Comparison of ENCODE assay signal across 18 mouse cellular contexts in the genomic region with DNA sequence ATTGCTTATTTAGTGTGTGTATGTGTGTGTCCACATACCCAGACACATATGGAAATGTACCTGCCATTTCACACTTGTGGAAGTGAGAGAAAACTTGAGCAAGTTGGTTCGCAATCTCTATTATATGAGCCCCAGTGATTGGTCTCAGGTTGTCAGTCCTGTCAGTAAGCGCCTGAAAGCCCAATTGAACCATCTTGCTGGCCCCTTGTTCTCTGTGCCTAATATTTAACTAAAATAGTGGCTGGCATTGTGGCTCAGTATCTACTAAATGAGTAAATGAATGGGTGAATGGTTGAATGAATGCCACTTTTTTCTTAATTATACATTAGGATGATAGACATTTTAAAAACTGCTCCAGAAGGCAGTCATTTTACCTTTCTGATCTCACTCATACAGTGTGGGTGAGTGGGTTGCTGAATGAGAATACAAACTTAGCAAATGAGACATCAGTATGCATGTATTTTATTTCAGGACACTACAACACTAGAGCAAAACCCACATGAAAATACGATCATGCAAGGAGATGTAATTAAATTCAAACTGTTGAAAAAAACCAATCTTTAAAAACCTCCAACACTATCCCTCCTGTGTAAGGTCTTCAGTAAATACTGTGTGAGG. TPM values are rescaled to one million over a fixed set of nuclear protein-coding genes. Genes with fewer than 3 reads are reported as not detected.
DNase-seq lines count a peak whose midpoint lies in the region; ATAC-seq and TF ChIP-seq lines count a peak whose summit lies in the region.
"Had no signal": no experiment of that assay in that cellular context is flagged by ENCODE, and none has a peak within 500 bp of the region (broad histone marks: within the 10 kb centered on the region; RNA-seq: fewer than 3 reads in every experiment).

No protein-coding gene starts in this region.

- peak; percentile 63; the same call in 1 of the 2 replicates for ATAC-seq in forebrain, embryonic 14.5 days
- ATAC-seq in forebrain, embryonic 12.5 days (ENCODE audit: low FRiP score): no peak; the same call in 1 of the 2 replicates
- ATAC-seq in forebrain, embryonic 16.5 days: peak; percentile 58; the same call in 1 of the 2 replicates
- ATAC-seq in forebrain, postnatal 0 days: no peak
- ATAC-seq in midbrain, embryonic 13.5 days: 0 out of 2 replicates have a peak, but pooled peaks have one; percentile 27
- no peak for ATAC-seq in midbrain, embryonic 15.5 days (replicated peaks)

- 66% methylated on average over 3 of the region's 3 CpGs for WGBS in forebrain, embryonic 14.5 days
- 77% methylated on average over 3 of the region's 3 CpGs for WGBS in forebrain, embryonic 12.5 days
- WGBS in forebrain, embryonic 16.5 days: 54% methylated on average over 3 of the region's 3 CpGs
- 52% methylated on average over 3 of the region's 3 CpGs for WGBS in forebrain, postnatal 0 days
- 87% methylated on average over 3 of the region's 3 CpGs for WGBS in midbrain, embryonic 13.5 days
- 88% methylated on average over 3 of the region's 3 CpGs for WGBS in midbrain, embryonic 15.5 days

- TF ChIP-seq CTCF in forebrain, postnatal 0 days (IDR thresholded peaks at IDR 0.05; ENCODE audit: low read depth): no peak

- no peaks in the 10 kb centered on the region for H3K36me3 ChIP-seq in forebrain, embryonic 14.5 days (ENCODE audit: control insufficient read depth, insufficient read depth, low read length)
- H3K36me3 ChIP-seq in forebrain, embryonic 12.5 days (replicated peaks): no peaks in the 10 kb centered on the region
- H3K36me3 ChIP-seq in forebrain, embryonic 16.5 days (ENCODE audit: control insufficient read depth, insufficient read depth): no peaks in the 10 kb centered on the region
- H3K36me3 ChIP-seq in forebrain, postnatal 0 days (ENCODE audit: insufficient read depth): no peaks in the 10 kb centered on the region
- no peaks in the 10 kb centered on the region for H3K36me3 ChIP-seq in midbrain, embryonic 13.5 days
- H3K36me3 ChIP-seq in midbrain, embryonic 15.5 days (replicated peaks): no peaks in the 10 kb centered on the region
- H3K36me3 ChIP-seq: embryonic facial prominence, embryonic 10.5 days; embryonic facial prominence, embryonic 12.5 days had no signal

- no peaks in the 10 kb centered on the region for H3K27me3 ChIP-seq in forebrain, embryonic 14.5 days (replicated peaks; ENCODE audit: control insufficient read depth, insufficient read depth, low read length)
- H3K27me3 ChIP-seq in forebrain, embryonic 12.5 days: no peaks in the 10 kb centered on the region
- no peaks in the 10 kb centered on the region for H3K27me3 ChIP-seq in forebrain, embryonic 16.5 days (replicated peaks; ENCODE audit: control insufficient read depth, insufficient read depth, low read length)
- H3K27me3 ChIP-seq in forebrain, postnatal 0 days (ENCODE audit: insufficient read depth, low read length): no peaks in the 10 kb centered on the region
- no peaks in the 10 kb centered on the region for H3K27me3 ChIP-seq in midbrain, embryonic 13.5 days
- H3K27me3 ChIP-seq in midbrain, embryonic 15.5 days (replicated peaks): no peaks in the 10 kb centered on the region
- H3K27me3 ChIP-seq: embryonic facial prominence, embryonic 12.5 days had no signal

- H3K9ac ChIP-seq in forebrain, embryonic 14.5 days (ENCODE audit: low read length): no peak overlapping the region
- H3K9ac ChIP-seq in forebrain, embryonic 12.5 days: no peak overlapping the region
- H3K9ac ChIP-seq in forebrain, embryonic 16.5 days (replicated peaks; ENCODE audit: low read depth, low read length): no peak overlapping the region
- H3K9ac ChIP-seq in forebrain, postnatal 0 days: no peak overlapping the region
- no peak overlapping the region for H3K9ac ChIP-seq in midbrain, embryonic 13.5 days (replicated peaks)
- no peak overlapping the region for H3K9ac ChIP-seq in midbrain, embryonic 15.5 days
- H3K9ac ChIP-seq: embryonic facial prominence, embryonic 12.5 days had no signal

- H3K27ac ChIP-seq in forebrain, embryonic 14.5 days (ENCODE audit: low read depth, low read length): no peak overlapping the region
- H3K27ac ChIP-seq in forebrain, embryonic 12.5 days: no peak overlapping the region
- H3K27ac ChIP-seq in forebrain, embryonic 16.5 days (ENCODE audit: low read length): no peak overlapping the region
- no peak overlapping the region for H3K27ac ChIP-seq in forebrain, postnatal 0 days (ENCODE audit: low read depth, low read length)
- H3K27ac ChIP-seq in midbrain, embryonic 13.5 days: no peak overlapping the region
- no peak overlapping the region for H3K27ac ChIP-seq in midbrain, embryonic 15.5 days
- H3K27ac ChIP-seq: embryonic facial prominence, embryonic 10.5 days; embryonic facial prominence, embryonic 12.5 days had no signal

- no peak overlapping the region for H3K4me3 ChIP-seq in forebrain, embryonic 14.5 days (ENCODE audit: low read depth, low read length)
- H3K4me3 ChIP-seq in forebrain, embryonic 12.5 days (replicated peaks): no peak overlapping the region
- no peak overlapping the region for H3K4me3 ChIP-seq in forebrain, embryonic 16.5 days (replicated peaks; ENCODE audit: low read length)
- no peak overlapping the region for H3K4me3 ChIP-seq in forebrain, postnatal 0 days (ENCODE audit: low read depth, low read length)
- no peak overlapping the region for H3K4me3 ChIP-seq in midbrain, embryonic 13.5 days (replicated peaks)
- H3K4me3 ChIP-seq in midbrain, embryonic 15.5 days: no peak overlapping the region
- H3K4me3 ChIP-seq: embryonic facial prominence, embryonic 10.5 days; embryonic facial prominence, embryonic 12.5 days had no signal

- H3K4me2 ChIP-seq in forebrain, embryonic 14.5 days (ENCODE audit: low read length): no peak overlapping the region
- no peak overlapping the region for H3K4me2 ChIP-seq in forebrain, embryonic 12.5 days
- H3K4me2 ChIP-seq in forebrain, embryonic 16.5 days (ENCODE audit: low read length): no peak overlapping the region
- no peak overlapping the region for H3K4me2 ChIP-seq in forebrain, postnatal 0 days (ENCODE audit: low read depth)
- H3K4me2 ChIP-seq in midbrain, embryonic 13.5 days (replicated peaks): no peak overlapping the region
- no peak overlapping the region for H3K4me2 ChIP-seq in midbrain, embryonic 15.5 days
- H3K4me2 ChIP-seq: embryonic facial prominence, embryonic 12.5 days had no signal

- H3K9me3 ChIP-seq in forebrain, embryonic 14.5 days (replicated peaks; ENCODE audit: control insufficient read depth, low read length): no peaks in the 10 kb centered on the region
- no peaks in the 10 kb centered on the region for H3K9me3 ChIP-seq in forebrain, embryonic 12.5 days
- H3K9me3 ChIP-seq in forebrain, embryonic 16.5 days (ENCODE audit: control insufficient read depth, low read length): no peaks in the 10 kb centered on the region
- no peaks in the 10 kb centered on the region for H3K9me3 ChIP-seq in forebrain, postnatal 0 days (ENCODE audit: low read length)
- no peaks in the 10 kb centered on the region for H3K9me3 ChIP-seq in midbrain, embryonic 13.5 days
- H3K9me3 ChIP-seq in midbrain, embryonic 15.5 days: no peaks in the 10 kb centered on the region
- H3K9me3 ChIP-seq: embryonic facial prominence, embryonic 10.5 days; embryonic facial prominence, embryonic 12.5 days had no signal

- DNase-seq in forebrain, embryonic 14.5 days (ENCODE audit: low spot score): peak; percentile 33
- no peak for DNase-seq in forebrain, postnatal 0 days
- DNase-seq in lung, adult 18-20 months: no peak
- DNase-seq: adrenal gland, adult 2 months; adrenal gland, postnatal 10 days; adrenal gland, postnatal 25 days; cerebellum, adult 11-12 months; cerebellum, adult 2 months; cerebellum, adult 9-10 months; cerebellum, postnatal 10 days; cerebellum, postnatal 25 days had no signal

- peaks cover 16% of the 10 kb centered on the region for H3K4me1 ChIP-seq in forebrain, embryonic 14.5 days (ENCODE audit: control insufficient read depth, insufficient read depth, low read length)
- H3K4me1 ChIP-seq in forebrain, embryonic 12.5 days: peaks cover 16% of the 10 kb centered on the region
- peaks cover 9% of the 10 kb centered on the region for H3K4me1 ChIP-seq in forebrain, embryonic 16.5 days (replicated peaks; ENCODE audit: control insufficient read depth, insufficient read depth, low read length)
- no peaks in the 10 kb centered on the region; the same call in 1 of the 2 replicates for H3K4me1 ChIP-seq in forebrain, postnatal 0 days (ENCODE audit: insufficient read depth)
- peaks cover 25% of the 10 kb centered on the region for H3K4me1 ChIP-seq in midbrain, embryonic 13.5 days (replicated peaks)
- peaks cover 8% of the 10 kb centered on the region; the same call in 1 of the 2 replicates for H3K4me1 ChIP-seq in midbrain, embryonic 15.5 days
- H3K4me1 ChIP-seq: embryonic facial prominence, embryonic 10.5 days; embryonic facial prominence, embryonic 12.5 days had no signal

RNA-seq across cellular contexts. Expression of gene Lrrn3, which starts 17.7 kb away (rescaled TPM):
- 75.8 and 96.4 TPM in 2 replicates for polyA plus RNA-seq in forebrain, embryonic 14.5 days (2014; fragmentation: Nextera tagmentation; extraction: Ambion mirVana)
- 37.1 and 40.1 TPM in 2 replicates for polyA plus RNA-seq in forebrain, embryonic 12.5 days (2016; fragmentation: Nextera tagmentation; extraction: Ambion mirVana)
- 87.2 and 88.1 TPM in 2 replicates for polyA plus RNA-seq in forebrain, embryonic 16.5 days (2015; fragmentation: Nextera tagmentation; extraction: Ambion mirVana)
- 116 and 127 TPM in 2 replicates for total RNA-seq in forebrain, postnatal 0 days (2014; rRNA removed)
- 80.0 and 92.8 TPM in 2 replicates for polyA plus RNA-seq in forebrain, postnatal 0 days (2015; fragmentation: Nextera tagmentation; extraction: Ambion mirVana)
- 78.4 and 82.4 TPM in 2 replicates for polyA plus RNA-seq in midbrain, embryonic 13.5 days (2015; fragmentation: Nextera tagmentation; extraction: Ambion mirVana)
- polyA plus RNA-seq in midbrain, embryonic 15.5 days (2015; fragmentation: Nextera tagmentation; extraction: Ambion mirVana): 95.8 and 105 TPM in 2 replicates
- total RNA-seq: MEL had no signal

Comparison
In these comparisons a context has a peak if more than half of its experiments do, and no peak if none do; other contexts are left out.
1. ATAC-seq: peak in forebrain, embryonic 14.5 days (single experiment), forebrain, embryonic 16.5 days (single experiment) and midbrain, embryonic 13.5 days (single experiment); none in forebrain, embryonic 12.5 days (single experiment), forebrain, postnatal 0 days (single experiment) and midbrain, embryonic 15.5 days (single experiment).